Mouse (Mus musculus): ENCODE results near the gene Cdkl3.

Cdkl3 gene

GRCm38 (mm10) chr11:52127760-52128159 is 123.7 kb downstream of the Cdkl3 start:
- DNase-seq = no peak

- DNase-seq = no peak
These were observed 124.5 kb downstream of the Cdkl3 start for GRCm38 (mm10) chr11:52128316-52129061.

GRCm38 (mm10) chr11:52129171-52129570 is 125.2 kb downstream of the Cdkl3 start:
- DNase-seq = no peak

GRCm38 (mm10) chr11:52129621-52130450 is 125.8 kb downstream of the Cdkl3 start:
- DNase-seq = no peak

- DNase-seq = no peak
These were observed 126.5 kb downstream of the Cdkl3 start for GRCm38 (mm10) chr11:52130451-52131068.

Data from cerebellum, adult 18-20 months (tissue).